Mouse (Mus musculus): ENCODE results near the gene Sumo3.

Sumo3 gene

GRCm38 (mm10) chr10:77605908-77606826 is at the start of gene Sumo3, which contains the start of gene Gm49325:
Sumo3 (plus strand) TSS chr10:77606097.
Gm49325 (plus strand) TSS chr10:77606197.
- peak; percentile 95 to 98 for DNase-seq

GRCm38 (mm10) chr10:77556631-77557030 is 49.3 kb upstream of the Sumo3 start:
- no peak for DNase-seq

GRCm38 (mm10) chr10:77557641-77558040 is 48.3 kb upstream of the Sumo3 start:
- peak in 1 of 2 experiments; percentile 38 for DNase-seq

GRCm38 (mm10) chr10:77560090-77560489 is 45.8 kb upstream of the Sumo3 start:
- DNase-seq, result no peak

- DNase-seq, result no peak
Observed at GRCm38 (mm10) chr10:77560830-77561229, 45.1 kb upstream of the Sumo3 start.

GRCm38 (mm10) chr10:77561508-77561907 is 44.4 kb upstream of the Sumo3 start:
- no peak for DNase-seq

- DNase-seq, result no peak
Observed at GRCm38 (mm10) chr10:77565005-77565404, 40.9 kb upstream of the Sumo3 start.

GRCm38 (mm10) chr10:77566651-77567050 is 39.2 kb upstream of the Sumo3 start:
- DNase-seq, result peak; percentile 82 to 91

- DNase-seq, result no peak
Observed at GRCm38 (mm10) chr10:77569481-77569880, 36.4 kb upstream of the Sumo3 start.

GRCm38 (mm10) chr10:77569973-77570658 is 35.8 kb upstream of the Sumo3 start:
- DNase-seq, result peak; percentile 64 to 71

GRCm38 (mm10) chr10:77572225-77572624 is 33.7 kb upstream of the Sumo3 start:
- DNase-seq, result no peak

- DNase-seq, result no peak
Observed at GRCm38 (mm10) chr10:77573162-77573561, 32.7 kb upstream of the Sumo3 start.

- no peak for DNase-seq
Observed at GRCm38 (mm10) chr10:77580027-77580920, 25.6 kb upstream of the Sumo3 start.

GRCm38 (mm10) chr10:77581023-77581407 is 24.9 kb upstream of the Sumo3 start:
- DNase-seq, result no peak

- DNase-seq, result peak; percentile 95 to 96
Observed at GRCm38 (mm10) chr10:77581408-77582284, 24.3 kb upstream of the Sumo3 start, which contains the start of gene Pttg1ip. Pttg1ip (plus strand) TSS chr10:77581720.

GRCm38 (mm10) chr10:77582285-77582618 is 23.6 kb upstream of the Sumo3 start:
- DNase-seq, result no peak

GRCm38 (mm10) chr10:77583795-77584422 is 22.0 kb upstream of the Sumo3 start:
- DNase-seq, result peak; percentile 40 to 41

- no peak for DNase-seq
Observed at GRCm38 (mm10) chr10:77586637-77587036, 19.3 kb upstream of the Sumo3 start.

GRCm38 (mm10) chr10:77587091-77587775 is 18.7 kb upstream of the Sumo3 start:
- peak; percentile 41 to 69 for DNase-seq

GRCm38 (mm10) chr10:77588036-77588435 is 17.9 kb upstream of the Sumo3 start:
- peak; percentile 59 to 65 for DNase-seq

GRCm38 (mm10) chr10:77589117-77589516 is 16.8 kb upstream of the Sumo3 start:
- no peak for DNase-seq
